In genomic region chr17:15088166-15088565, GRCm38 (mm10) we compare ENCODE assay signal across 9 mouse cellular contexts. TPM values are rescaled to one million over a fixed set of nuclear protein-coding genes. Genes with fewer than 3 reads are reported as not detected.
DNase-seq lines count a peak whose midpoint lies in the region; ATAC-seq lines count a peak whose summit lies in the region.
"Had no signal": no experiment of that assay in that cellular context is flagged by ENCODE, and none has a peak within 500 bp of the region (broad histone marks: within the 10 kb centered on the region; RNA-seq: fewer than 3 reads in every experiment).

No protein-coding gene starts in this region.

- H3K9ac ChIP-seq in hindbrain, embryonic 12.5 days: no peak overlapping the region
- H3K9ac ChIP-seq in midbrain, embryonic 16.5 days (ENCODE audit: low read depth, low read length): peak overlapping the region; percentile 48; the same call in 1 of the 2 replicates
- H3K9ac ChIP-seq: embryonic facial prominence, embryonic 13.5 days had no signal

- H3K27me3 ChIP-seq in hindbrain, embryonic 12.5 days: no peaks in the 10 kb centered on the region
- no peaks in the 10 kb centered on the region for H3K27me3 ChIP-seq in midbrain, embryonic 16.5 days (ENCODE audit: control insufficient read depth, insufficient read depth, low read depth, low read length)
- H3K27me3 ChIP-seq: embryonic facial prominence, embryonic 13.5 days had no signal

- no peak overlapping the region; the same call in 1 of the 2 replicates for H3K4me2 ChIP-seq in hindbrain, embryonic 12.5 days (replicated peaks)
- H3K4me2 ChIP-seq in midbrain, embryonic 16.5 days (ENCODE audit: low read length): no peak overlapping the region
- H3K4me2 ChIP-seq: embryonic facial prominence, embryonic 13.5 days had no signal

- ATAC-seq in hindbrain, embryonic 12.5 days (ENCODE audit: low FRiP score): peak; percentile 70
- ATAC-seq in midbrain, embryonic 16.5 days: peak; percentile 66; the same call in 1 of the 2 replicates

- H3K9me3 ChIP-seq in hindbrain, embryonic 12.5 days (replicated peaks): no peaks in the 10 kb centered on the region
- no peaks in the 10 kb centered on the region for H3K9me3 ChIP-seq in midbrain, embryonic 16.5 days (replicated peaks; ENCODE audit: control insufficient read depth, low read length, poor library complexity, severe bottlenecking)
- H3K9me3 ChIP-seq: embryonic facial prominence, embryonic 13.5 days had no signal

- peaks cover 23% of the 10 kb centered on the region for H3K4me1 ChIP-seq in hindbrain, embryonic 12.5 days
- H3K4me1 ChIP-seq in midbrain, embryonic 16.5 days (ENCODE audit: control insufficient read depth, insufficient read depth, low read length): peaks cover 13% of the 10 kb centered on the region

- H3K36me3 ChIP-seq in hindbrain, embryonic 12.5 days: no peaks in the 10 kb centered on the region
- no peaks in the 10 kb centered on the region for H3K36me3 ChIP-seq in midbrain, embryonic 16.5 days (ENCODE audit: control insufficient read depth, insufficient read depth, low read length)
- H3K36me3 ChIP-seq: embryonic facial prominence, embryonic 13.5 days had no signal

- H3K27ac ChIP-seq in hindbrain, embryonic 12.5 days: peak overlapping the region; percentile 66
- H3K27ac ChIP-seq in midbrain, embryonic 16.5 days (ENCODE audit: low read length): peak overlapping the region; percentile 37; the same call in 1 of the 2 replicates
- H3K27ac ChIP-seq: embryonic facial prominence, embryonic 13.5 days had no signal

- 29% methylated on average over 2 of the region's 2 CpGs for WGBS in hindbrain, embryonic 12.5 days
- WGBS in midbrain, embryonic 16.5 days: 27% methylated on average over 2 of the region's 2 CpGs

- peak; percentile 43 for DNase-seq in embryo, embryonic 10 days (ENCODE audit: low spot score)
- DNase-seq in embryo, embryonic 11 days: no peak
- peak; percentile 36 for DNase-seq in R1 (ENCODE audit: low read depth, low spot score)
- DNase-seq in thymus, postnatal 10 days (ENCODE audit: low spot score in 2 of 2): no peak
- DNase-seq in thymus, postnatal 4 days: no peak
- DNase-seq in adrenal gland, postnatal 14 days: no peak

- no peak overlapping the region for H3K4me3 ChIP-seq in hindbrain, embryonic 12.5 days
- H3K4me3 ChIP-seq in midbrain, embryonic 16.5 days (ENCODE audit: low read depth, low read length): no peak overlapping the region
- H3K4me3 ChIP-seq: embryonic facial prominence, embryonic 13.5 days had no signal

RNA-seq across cellular contexts. Expression of gene Gm3448, which starts 46.8 kb away (rescaled TPM):
- 5.9 and 6.5 TPM in 2 replicates for polyA plus RNA-seq in hindbrain, embryonic 12.5 days (2016; fragmentation: Nextera tagmentation; extraction: Ambion mirVana)
- polyA plus RNA-seq in midbrain, embryonic 16.5 days (2015; fragmentation: Nextera tagmentation; extraction: Ambion mirVana): 4.7 and 5.6 TPM in 2 replicates
- total RNA-seq in adrenal gland, postnatal 14 days (2021): 4.4 and 5.5 TPM in 2 replicates

RNA-seq across cellular contexts. Expression of gene Tcte3, which starts 46.9 kb away (rescaled TPM):
- polyA plus RNA-seq in hindbrain, embryonic 12.5 days (2016; fragmentation: Nextera tagmentation; extraction: Ambion mirVana): not detected in 2 replicates
- 0.50 TPM in 1 of 2 replicates, not detected in the other for polyA plus RNA-seq in midbrain, embryonic 16.5 days (2015; fragmentation: Nextera tagmentation; extraction: Ambion mirVana)
- total RNA-seq in adrenal gland, postnatal 14 days (2021): 1.9 and 2.3 TPM in 2 replicates
- polyA plus RNA-seq: embryonic facial prominence, embryonic 13.5 days had no signal

RNA-seq across cellular contexts. Expression of gene Ermard, which starts 47.2 kb away (rescaled TPM):
- polyA plus RNA-seq in hindbrain, embryonic 12.5 days (2016; fragmentation: Nextera tagmentation; extraction: Ambion mirVana): 97.1 and 112 TPM in 2 replicates
- 74.3 and 89.8 TPM in 2 replicates for polyA plus RNA-seq in midbrain, embryonic 16.5 days (2015; fragmentation: Nextera tagmentation; extraction: Ambion mirVana)
- total RNA-seq in adrenal gland, postnatal 14 days (2021): 50.0 and 59.9 TPM in 2 replicates

Comparison
In these comparisons a context has a peak if more than half of its experiments do, and no peak if none do; other contexts are left out.
1. DNase-seq: peak in embryo, embryonic 10 days (single experiment) and R1 (single experiment); none in embryo, embryonic 11 days (single experiment), thymus, postnatal 10 days (0 of 2), thymus, postnatal 4 days (single experiment) and adrenal gland, postnatal 14 days (single experiment).